ENCODE assay signal across 7 mouse cellular contexts in genomic region chr1:132116606-132117005, GRCm38 (mm10). TPM values are rescaled to one million over a fixed set of nuclear protein-coding genes. Genes with fewer than 3 reads are reported as not detected.
DNase-seq lines count a peak whose midpoint lies in the region; TF ChIP-seq lines count a peak whose summit lies in the region.

No protein-coding gene starts in this region.

- H3K9me3 ChIP-seq in ES-E14 (ENCODE audit: control insufficient read depth, insufficient read depth, low read depth, low read length) = no peaks in the 10 kb centered on the region

- no peak overlapping the region for H3K27ac ChIP-seq in ES-E14 (ENCODE audit: insufficient read depth, low read depth, low read length, poor library complexity, severe bottlenecking)

- H3K4me3 ChIP-seq in ES-E14 (ENCODE audit: insufficient read depth in 1 of 2, low read depth in 1 of 2, low read length in 2 of 2, poor library complexity in 1 of 2, severe bottlenecking in 1 of 2) = no peak overlapping the region

- peaks cover 12% of the 10 kb centered on the region; the same call in 1 of the 2 replicates for H3K36me3 ChIP-seq in ES-E14 (ENCODE audit: control insufficient read depth, insufficient read depth, low read length, poor library complexity, severe bottlenecking)

- DNase-seq in B cell, adult 2 months = peak; percentile 87 to 88
- peak; percentile 62 for DNase-seq in ES-E14 (ENCODE audit: low read depth, low spot score)
- DNase-seq in cerebellum, adult 18-20 months = peak; percentile 80 to 89
- peak; percentile 57 for DNase-seq in forelimb bud, embryonic 11.5 days (ENCODE audit: low read depth, low spot score)
- DNase-seq in kidney, postnatal 10 days = peak; percentile 84
- DNase-seq in lung, postnatal 36 days = peak; percentile 70
- peak; percentile 43 for DNase-seq in spleen, adult 12 weeks (ENCODE audit: low spot score)

- in situ Hi-C loops in ES-E14 (cut with MboI; ENCODE audit: low sequenced_read_pairs in 2 of 2, unreplicated experiment in 2 of 2) = no loop called here

- H3K4me1 ChIP-seq in ES-E14 (ENCODE audit: control insufficient read depth in 2 of 2, insufficient read depth in 2 of 2, low read length in 2 of 2, poor library complexity in 1 of 2) = peaks cover 0 to 5% of the 10 kb centered on the region in 2 experiments; a peak in 1 of 4 replicates

- H3K9ac ChIP-seq in ES-E14 (ENCODE audit: insufficient read depth, low read depth, low read length, poor library complexity, severe bottlenecking) = no peak overlapping the region

TF ChIP-seq in ES-E14, 5 proteins besides CTCF, POLR2A, EP300 and RAD21:
- TF ChIP-seq ZC3H11A (IDR thresholded peaks at IDR 0.05; ENCODE audit: borderline replicate concordance, low read depth, low read length) (peak; percentile 44; the same call in 1 of the 2 replicates), CHD2 (IDR thresholded peaks at IDR 0.05; ENCODE audit: low read depth, low read length) (no peak), HCFC1 (IDR thresholded peaks at IDR 0.05; ENCODE audit: borderline replicate concordance, insufficient read depth, low read length) (no peak), ZNF384 (IDR thresholded peaks at IDR 0.05; ENCODE audit: low read depth, low read length) (no peak), MAFK (IDR thresholded peaks at IDR 0.05; ENCODE audit: insufficient read depth, low read depth, low read length) (no peak)

RNA-seq across cellular contexts. Expression of gene Cdk18, which starts 22.9 kb away (rescaled TPM):
- total RNA-seq in ES-E14 (2012; rRNA removed) = 9.6 and 10.8 TPM in 2 replicates

RNA-seq across cellular contexts. Expression of gene Mfsd4a, which starts 48.7 kb away (rescaled TPM):
- total RNA-seq in ES-E14 (2012; rRNA removed) = 1.3 and 2.4 TPM in 2 replicates
